Mouse (Mus musculus) macrophage (primary cell): ENCODE measurements around the gene Zfp637. TPM values are rescaled to one million over a fixed set of nuclear protein-coding genes. Genes with fewer than 3 reads are reported as not detected.

ENCODE experiments used
- H3K27ac ChIP-seq: fragments of 350-480 bp; formaldehyde crosslinking; 2 replicates; pipeline ENCODE4 v1.9.0; 2021
- H3K36me3 ChIP-seq: fragments of 350-480 bp; formaldehyde crosslinking; 2 replicates; pipeline ENCODE4 v1.9.0; 2021; ENCODE audit errors: inconsistent target
- H3K4me3 ChIP-seq: fragments of 350-480 bp; formaldehyde crosslinking; 2 replicates; pipeline ENCODE4 v1.9.0; 2021; ENCODE audit errors: inconsistent target
- H3K79me2 ChIP-seq: fragments of 350-480 bp; formaldehyde crosslinking; 2 replicates; pipeline ENCODE4 v1.9.0; 2021; ENCODE audit errors: inconsistent target
- WGBS: methylation state at CpG from one replicate; pipeline ENCODE4 v1.1.7; 2026; ENCODE audit warnings: inconsistent platforms; ENCODE audit not compliant: missing documents; 5-methylcytosine and 5-hydroxymethylcytosine counted together
- polyA plus RNA-seq: library from polyadenylated mRNA; stranded (reverse); fragments of 250-400 nt; gene quantifications from 3 replicates; pipeline ENCODE4 v1.2.4, GENCODE M21; 2018; ENCODE audit warnings: inconsistent platforms

Zfp637 gene
- polyA plus RNA-seq, 1 experiment from 2014 or later, result 19.0 TPM

DNA sequence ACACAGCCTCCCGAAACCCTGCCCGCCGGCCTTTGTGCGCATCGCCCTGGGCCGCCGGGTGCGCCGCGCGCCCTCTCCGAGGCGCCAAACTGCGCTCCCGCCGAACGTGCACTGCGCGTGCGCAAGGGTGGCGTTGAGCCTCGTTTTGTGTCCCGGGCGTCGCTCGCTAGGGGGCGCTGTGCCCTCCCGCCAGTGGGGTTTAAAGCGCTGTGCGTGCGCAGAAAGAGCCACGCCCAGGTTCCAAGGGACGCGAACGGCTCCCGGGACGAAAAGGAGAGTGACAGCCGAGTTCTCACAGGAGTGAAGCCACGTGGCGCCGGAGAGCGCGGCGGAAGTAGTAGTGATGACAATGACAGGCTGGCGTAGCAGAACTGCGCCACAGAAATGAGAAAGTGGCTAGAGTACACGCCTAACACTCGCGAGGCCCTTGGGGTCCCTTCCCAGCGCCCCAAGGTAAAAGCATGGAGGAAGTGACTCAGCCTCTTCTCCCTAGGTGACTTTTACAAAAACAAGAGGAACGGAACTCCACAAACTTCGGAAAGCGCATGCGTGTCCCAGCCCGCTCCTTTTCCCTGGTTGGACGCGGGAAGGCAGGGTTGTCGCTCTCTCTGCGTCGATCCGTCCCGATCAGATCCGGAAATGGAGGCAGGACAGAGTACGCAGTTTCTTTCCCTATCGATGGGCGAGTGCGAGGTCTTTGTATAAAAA lies 38.6 kb downstream of the Zfp637 start:
- H3K79me2 ChIP-seq, result no peaks in the 10 kb centered on the region
- no peaks in the 10 kb centered on the region for H3K36me3 ChIP-seq
- WGBS, result 1% methylated on average over 65 of the region's 67 CpGs
- H3K27ac ChIP-seq, result peak overlapping the region; percentile 93
- peak overlapping the region; percentile 60 for H3K4me3 ChIP-seq

DNA sequence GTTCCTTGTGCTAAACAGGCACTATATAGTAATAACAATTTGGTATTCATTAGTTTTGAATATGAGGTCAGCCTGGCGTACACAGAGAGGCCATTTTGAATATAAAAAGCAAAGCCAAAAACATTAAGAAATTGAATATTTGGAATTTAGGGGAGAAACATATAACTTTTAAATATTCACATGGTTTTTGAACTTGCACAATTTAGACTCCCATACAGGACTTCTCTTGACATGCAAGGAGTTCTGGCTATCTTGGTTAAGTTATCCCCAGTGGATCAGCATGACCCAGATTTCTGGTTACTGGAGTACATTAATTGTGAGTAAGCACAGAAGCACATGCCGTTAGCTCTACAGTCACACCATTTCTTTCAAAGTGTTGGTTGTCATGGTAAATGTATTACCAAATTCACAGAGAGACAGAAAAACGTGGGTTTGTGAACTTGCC lies 39.4 kb downstream of the Zfp637 start:
- 40% methylated on average over 3 of the region's 3 CpGs for WGBS
- peak overlapping the region; percentile 60 for H3K4me3 ChIP-seq
- no peaks in the 10 kb centered on the region for H3K79me2 ChIP-seq
- H3K27ac ChIP-seq, result peak overlapping the region; percentile 93
- H3K36me3 ChIP-seq, result no peaks in the 10 kb centered on the region

DNA sequence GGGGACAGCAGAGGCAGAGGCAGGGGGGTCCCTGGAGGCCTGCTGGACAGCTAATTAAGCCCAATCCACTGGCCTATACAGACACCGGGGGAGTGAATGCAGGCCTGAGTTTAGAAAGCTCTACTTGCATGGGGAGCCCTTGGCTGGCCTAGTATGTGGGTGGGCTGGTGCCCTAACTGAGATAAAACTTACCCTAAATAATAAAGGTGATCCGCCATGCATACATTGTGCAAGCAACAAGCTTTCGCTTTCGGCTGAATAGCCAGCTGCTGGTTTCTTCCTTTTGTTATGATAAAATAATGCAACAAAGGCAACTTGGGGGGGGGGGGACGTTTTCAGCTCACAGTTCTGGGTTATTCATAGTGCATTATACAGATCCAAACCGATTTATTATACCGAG lies 40.2 kb downstream of the Zfp637 start:
- Histone ChIP-seq H3K27ac (peak overlapping the region; percentile 93), H3K36me3 (no peaks in the 10 kb centered on the region), H3K4me3 (no peak overlapping the region), H3K79me2 (no peaks in the 10 kb centered on the region)
- WGBS, result 59% methylated on average over 7 of the region's 7 CpGs

- Histone ChIP-seq H3K27ac (peak overlapping the region; percentile 93), H3K79me2 (no peaks in the 10 kb centered on the region), H3K4me3 (no peak overlapping the region), H3K36me3 (no peaks in the 10 kb centered on the region)
- WGBS, result 12% methylated on average over 7 of the region's 7 CpGs
These were observed 41.0 kb downstream of the Zfp637 start for GRCm38 (mm10) chr6:117881997-117882396.

DNA sequence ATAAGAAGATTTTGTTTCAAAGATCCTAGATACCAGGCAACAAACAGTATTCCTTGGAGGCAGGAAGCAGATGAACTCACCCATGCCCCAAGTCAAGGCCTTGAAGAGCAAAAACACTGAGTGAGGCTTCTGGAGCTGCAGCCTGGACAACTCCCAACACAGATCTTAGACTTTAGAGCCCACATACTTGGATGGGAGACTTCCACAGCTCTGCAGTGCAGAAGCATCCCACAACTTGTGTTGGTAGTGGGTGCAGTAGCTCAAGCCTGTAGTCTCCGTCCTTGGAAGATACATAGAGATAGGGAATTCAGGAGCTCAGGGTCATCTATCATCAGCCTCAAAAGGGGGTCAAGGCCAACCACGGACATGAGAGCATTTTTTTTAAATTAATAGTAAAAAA lies 45.0 kb downstream of the Zfp637 start:
- no peak overlapping the region for H3K27ac ChIP-seq
- 90% methylated on average over 2 of the region's 2 CpGs for WGBS
- no peaks in the 10 kb centered on the region for H3K79me2 ChIP-seq
- H3K36me3 ChIP-seq, result no peaks in the 10 kb centered on the region
- no peak overlapping the region for H3K4me3 ChIP-seq

- Histone ChIP-seq H3K4me3 (no peak overlapping the region), H3K79me2 (no peaks in the 10 kb centered on the region), H3K36me3 (no peaks in the 10 kb centered on the region), H3K27ac (no peak overlapping the region)
- WGBS, result 43% methylated on average over 1 of the region's 1 CpGs
These were observed 47.1 kb downstream of the Zfp637 start for GRCm38 (mm10) chr6:117888032-117888431.

DNA sequence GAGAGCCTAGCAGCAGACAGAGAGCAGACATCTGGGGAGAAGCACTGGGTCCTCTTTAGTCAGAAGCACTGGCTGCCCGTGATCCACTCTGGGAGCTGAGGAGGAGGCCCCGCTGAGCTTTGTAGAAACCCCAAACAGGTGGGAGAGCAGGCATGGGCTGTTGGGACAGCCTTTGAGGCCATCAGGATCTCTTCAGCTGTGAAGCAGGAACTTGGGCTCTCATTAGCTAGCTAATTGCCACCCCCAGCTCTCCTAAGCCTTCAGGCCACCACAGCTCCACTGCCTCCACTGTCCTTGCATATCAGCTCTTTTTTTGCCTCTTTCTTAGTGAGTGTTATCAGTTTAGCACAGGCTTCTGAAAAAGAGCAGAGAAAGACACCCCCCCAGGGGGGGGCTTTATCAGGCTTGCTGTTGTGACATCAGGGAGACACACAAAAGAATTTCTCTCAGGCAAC lies 47.7 kb downstream of the Zfp637 start:
- Histone ChIP-seq H3K4me3 (no peak overlapping the region), H3K36me3 (no peaks in the 10 kb centered on the region), H3K27ac (no peak overlapping the region), H3K79me2 (no peaks in the 10 kb centered on the region)
- WGBS, result 83% methylated on average over 2 of the region's 2 CpGs

GRCm38 (mm10) chr6:117890257-117890656 lies 49.3 kb downstream of the Zfp637 start:
- no peak overlapping the region for H3K27ac ChIP-seq
- no peaks in the 10 kb centered on the region for H3K79me2 ChIP-seq
- WGBS, result 55% methylated on average over 6 of the region's 6 CpGs

GRCm38 (mm10) chr6:117891369-117892160 lies 50.6 kb downstream of the Zfp637 start:
- Histone ChIP-seq H3K27ac (no peak overlapping the region), H3K79me2 (no peaks in the 10 kb centered on the region), H3K36me3 (no peaks in the 10 kb centered on the region), H3K4me3 (peak overlapping the region; percentile 17; the same call in 1 of the 2 replicates)
- 21% methylated on average over 14 of the region's 14 CpGs for WGBS

More at GRCm38 (mm10) chr6:117890257-117890656, 49.3 kb downstream of the Zfp637 start:
- no peak overlapping the region for H3K4me3 ChIP-seq
- no peaks in the 10 kb centered on the region for H3K36me3 ChIP-seq

GRCm38 (mm10) chr6:117892386-117892785 lies 51.4 kb downstream of the Zfp637 start:
- 94% methylated on average over 3 of the region's 3 CpGs for WGBS
- H3K27ac ChIP-seq, result no peak overlapping the region

DNA sequence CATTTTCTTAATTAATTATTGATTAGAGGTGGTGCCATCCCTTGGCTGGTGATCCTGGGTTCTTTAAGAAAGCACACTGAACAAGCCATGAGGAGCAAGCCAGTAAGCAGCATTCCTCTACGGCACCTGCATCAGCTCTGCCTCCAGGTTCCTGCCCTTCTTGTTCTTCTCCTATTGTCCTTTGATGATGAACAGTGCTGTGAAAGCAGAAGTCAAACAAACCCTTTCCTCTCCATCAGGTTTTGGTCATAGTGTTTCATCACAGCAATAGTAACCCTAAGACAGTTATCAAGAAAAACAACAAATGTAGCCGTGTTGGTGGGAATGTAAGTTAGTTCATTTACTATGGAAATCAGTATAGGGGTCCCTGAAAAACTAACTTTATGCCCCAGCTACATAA lies 52.5 kb downstream of the Zfp637 start:
- Histone ChIP-seq H3K79me2 (no peaks in the 10 kb centered on the region), H3K36me3 (no peaks in the 10 kb centered on the region), H3K27ac (no peak overlapping the region), H3K4me3 (no peak overlapping the region)
- WGBS, result 30% methylated on average over 2 of the region's 2 CpGs

More at GRCm38 (mm10) chr6:117892386-117892785, 51.4 kb downstream of the Zfp637 start:
- Histone ChIP-seq H3K4me3 (no peak overlapping the region), H3K36me3 (no peaks in the 10 kb centered on the region), H3K79me2 (no peaks in the 10 kb centered on the region)

Other genes with a start within 250 kb of the Zfp637 start
- 0.40 to 0.84 TPM (median 0.42 TPM) in 3 replicates for gene Zfp239, start 20.9 kb downstream of the Zfp637 start, polyA plus RNA-seq
- gene Hnrnpf, start 59.1 kb downstream of the Zfp637 start, polyA plus RNA-seq, result 406 to 706 TPM (median 525 TPM) in 3 replicates
- not detected in 3 replicates for gene Fxyd4, start 96.5 kb downstream of the Zfp637 start, polyA plus RNA-seq
- gene Rasgef1a, start 170.3 kb downstream of the Zfp637 start, polyA plus RNA-seq, result 0.82 to 2.9 TPM (median 1.6 TPM) in 3 replicates